Comparison of ENCODE assay signal across 22 mouse cellular contexts in the genomic region with DNA sequence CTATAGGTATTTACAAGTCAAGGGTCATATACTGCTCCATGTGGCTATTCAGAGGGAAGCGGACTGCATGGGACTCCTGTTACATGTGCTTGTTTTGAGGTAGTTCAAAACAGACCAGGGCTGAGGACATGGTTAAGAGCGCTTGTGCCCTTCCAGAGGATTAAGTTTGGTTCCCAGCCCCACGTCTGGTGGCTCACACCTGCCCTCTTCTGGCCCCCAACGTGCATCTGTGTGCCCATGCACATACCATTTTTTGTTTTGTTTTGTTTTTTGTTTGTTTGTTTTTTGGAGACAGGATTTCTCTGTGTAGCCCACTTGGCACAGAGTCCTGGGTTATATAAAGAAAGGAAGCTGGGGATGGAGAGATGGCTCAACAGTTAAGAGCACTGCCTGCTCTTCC. TPM values are rescaled to one million over a fixed set of nuclear protein-coding genes. Genes with fewer than 3 reads are reported as not detected.
DNase-seq lines count a peak whose midpoint lies in the region; ATAC-seq and TF ChIP-seq lines count a peak whose summit lies in the region.
"Had no signal": no experiment of that assay in that cellular context is flagged by ENCODE, and none has a peak within 500 bp of the region (broad histone marks: within the 10 kb centered on the region; RNA-seq: fewer than 3 reads in every experiment).

No protein-coding gene starts in this region.

- H3K9me3 ChIP-seq in liver, embryonic 14.5 days (ENCODE audit: control insufficient read depth, low read length): no peaks in the 10 kb centered on the region
- no peaks in the 10 kb centered on the region for H3K9me3 ChIP-seq in ES-Bruce4 (replicated peaks; ENCODE audit: control insufficient read depth, insufficient read depth, low read length, poor library complexity, severe bottlenecking)
- H3K9me3 ChIP-seq: heart, embryonic 13.5 days; megakaryocyte, embryonic 14.5 days had no signal

- no peak for TF ChIP-seq EP300 in liver, embryonic 14.5 days (IDR thresholded peaks at IDR 0.05; ENCODE audit: low read depth)
- TF ChIP-seq EP300 in ES-Bruce4 (IDR thresholded peaks at IDR 0.05; ENCODE audit: insufficient read depth, low read depth, low read length): no peak

- no peak overlapping the region for H3K4me2 ChIP-seq in liver, embryonic 14.5 days (ENCODE audit: low read depth)
- H3K4me2 ChIP-seq: heart, embryonic 13.5 days had no signal

- H3K4me3 ChIP-seq in liver, embryonic 14.5 days (ENCODE audit: insufficient read depth in 1 of 2, low read depth in 2 of 2, low read length in 2 of 2): no peak overlapping the region
- H3K4me3 ChIP-seq in thymus, adult 2 months (ENCODE audit: control insufficient read depth, insufficient read depth, low read length): no peak overlapping the region
- no peak overlapping the region for H3K4me3 ChIP-seq in ES-Bruce4 (ENCODE audit: low read depth, low read length)
- no peak overlapping the region for H3K4me3 ChIP-seq in small intestine, adult 2 months (ENCODE audit: low read depth, low read length)
- H3K4me3 ChIP-seq: heart, adult 2 months; heart, embryonic 13.5 days; left cerebral cortex, adult 2 months; megakaryocyte, embryonic 14.5 days had no signal

- H3K9ac ChIP-seq in liver, embryonic 14.5 days (replicated peaks): no peak overlapping the region
- no peak overlapping the region for H3K9ac ChIP-seq in ES-Bruce4 (ENCODE audit: low read depth, poor library complexity, severe bottlenecking)
- H3K9ac ChIP-seq: forebrain, postnatal 0 days; heart, embryonic 13.5 days had no signal

- H3K4me1 ChIP-seq in liver, embryonic 14.5 days (replicated peaks; ENCODE audit: control insufficient read depth in 2 of 2, insufficient read depth in 2 of 2, low read length in 1 of 2): no peaks in the 10 kb centered on the region
- H3K4me1 ChIP-seq in thymus, adult 2 months (replicated peaks; ENCODE audit: control insufficient read depth, insufficient read depth, low read length): no peaks in the 10 kb centered on the region
- no peaks in the 10 kb centered on the region for H3K4me1 ChIP-seq in ES-Bruce4 (ENCODE audit: control insufficient read depth, insufficient read depth, low read length)
- no peaks in the 10 kb centered on the region for H3K4me1 ChIP-seq in small intestine, adult 2 months (ENCODE audit: control insufficient read depth, insufficient read depth, insufficient read length, low read length)
- H3K4me1 ChIP-seq: heart, embryonic 13.5 days had no signal

- H3K27ac ChIP-seq in liver, embryonic 14.5 days: no peak overlapping the region
- H3K27ac ChIP-seq in thymus, adult 2 months (ENCODE audit: control insufficient read depth, insufficient read depth, low read length): no peak overlapping the region
- H3K27ac ChIP-seq in ES-Bruce4 (ENCODE audit: insufficient read depth, low read length): no peak overlapping the region
- H3K27ac ChIP-seq in small intestine, adult 2 months (ENCODE audit: insufficient read depth, low read depth, low read length): no peak overlapping the region
- H3K27ac ChIP-seq: heart, adult 2 months; heart, embryonic 13.5 days; kidney, postnatal 0 days; left cerebral cortex, adult 2 months had no signal

- WGBS in liver, embryonic 14.5 days (ENCODE audit: insufficient replicate concordance): 68% methylated on average over 4 of the region's 4 CpGs
- 78% methylated on average over 4 of the region's 4 CpGs for WGBS in thymus, adult 2 months
- 70% methylated on average over 4 of the region's 4 CpGs for WGBS in small intestine, adult 2 months

- DNase-seq in liver, embryonic 14.5 days (ENCODE audit: low read depth in 3 of 3, low spot score in 3 of 3): no peak
- DNase-seq in liver: no peak
- DNase-seq in thymus, adult 2 months: no peak
- no peak for DNase-seq in thymus, postnatal 0 days (ENCODE audit: low spot score)
- no peak for DNase-seq in yolk sac, embryonic 10.5 days (ENCODE audit: low spot score)
- no peak for DNase-seq in gastrocnemius, adult 8-10 months (ENCODE audit: low spot score in 2 of 2)
- DNase-seq: cerebellum, adult 11-12 months; cerebellum, postnatal 10 days; forebrain, postnatal 0 days; gastrocnemius, postnatal 36 days; heart, adult 2 months; heart, postnatal 14 days; kidney, adult 11 months; midbrain, embryonic 14.5 days; right cerebral cortex, postnatal 14 days had no signal

- no peaks in the 10 kb centered on the region for H3K27me3 ChIP-seq in liver, embryonic 14.5 days (ENCODE audit: control insufficient read depth, insufficient read depth, low read length)
- H3K27me3 ChIP-seq in thymus, adult 2 months (ENCODE audit: control insufficient read depth, insufficient read depth, low read length): no peaks in the 10 kb centered on the region
- H3K27me3 ChIP-seq in ES-Bruce4 (ENCODE audit: control insufficient read depth, insufficient read depth, low read length, poor library complexity, severe bottlenecking): no peaks in the 10 kb centered on the region
- H3K27me3 ChIP-seq in small intestine, adult 2 months (ENCODE audit: control insufficient read depth, insufficient read depth, low read length): no peaks in the 10 kb centered on the region
- H3K27me3 ChIP-seq: heart, embryonic 13.5 days; megakaryocyte, embryonic 14.5 days; Patski had no signal

- ATAC-seq in liver, embryonic 14.5 days (ENCODE audit: insufficient read depth): no peak
- ATAC-seq: forebrain, postnatal 0 days; Patski had no signal

- no peak for TF ChIP-seq POLR2A in thymus, adult 2 months (IDR thresholded peaks at IDR 0.05; ENCODE audit: control insufficient read depth, extremely low read depth, insufficient read depth, low read length, poor library complexity)
- TF ChIP-seq POLR2A in ES-Bruce4 (IDR thresholded peaks at IDR 0.05; ENCODE audit: insufficient read depth, low read length): no peak
- no peak for TF ChIP-seq POLR2A in small intestine, adult 2 months (IDR thresholded peaks at IDR 0.05; ENCODE audit: low read depth, low read length)

- peaks cover 43% of the 10 kb centered on the region for H3K36me3 ChIP-seq in liver, embryonic 14.5 days (replicated peaks; ENCODE audit: control insufficient read depth, insufficient read depth, low read depth)
- H3K36me3 ChIP-seq in thymus, adult 2 months (ENCODE audit: control insufficient read depth, insufficient read depth, low read length): peaks cover 17% of the 10 kb centered on the region
- peaks cover 31% of the 10 kb centered on the region for H3K36me3 ChIP-seq in ES-Bruce4 (ENCODE audit: control insufficient read depth, insufficient read depth, low read length, poor library complexity, severe bottlenecking)
- peaks cover 71% of the 10 kb centered on the region for H3K36me3 ChIP-seq in small intestine, adult 2 months (ENCODE audit: control insufficient read depth, insufficient read depth, low read length)

- peak; percentile 54 for TF ChIP-seq CTCF in liver, embryonic 14.5 days (IDR thresholded peaks at IDR 0.05; ENCODE audit: low read depth)
- peak; percentile 49; the same call in 1 of the 2 replicates for TF ChIP-seq CTCF in thymus, adult 2 months (IDR thresholded peaks at IDR 0.05; ENCODE audit: borderline replicate concordance, control insufficient read depth, extremely low read depth, insufficient read depth, low read length, poor library complexity)
- peak; percentile 50 for TF ChIP-seq CTCF in ES-Bruce4 (IDR thresholded peaks at IDR 0.05; ENCODE audit: low read depth, low read length)
- peak; percentile 21; the same call in 1 of the 2 replicates for TF ChIP-seq CTCF in small intestine, adult 2 months (IDR thresholded peaks at IDR 0.05; ENCODE audit: extremely low read depth, insufficient read length, insufficient replicate concordance, low read depth, low read length)

RNA-seq across cellular contexts. Expression of gene Rps6ka1, which starts 30.1 kb away (rescaled TPM):
- 27.9 and 28.4 TPM in 2 replicates for polyA plus RNA-seq in liver, embryonic 14.5 days (2012; rRNA removed)
- 48.4 and 53.0 TPM in 2 replicates for polyA plus RNA-seq in liver, embryonic 14.5 days (2014; fragmentation: Nextera tagmentation; extraction: Ambion mirVana)
- polyA plus RNA-seq in thymus, adult 2 months (2012; rRNA removed): 79.3 and 84.0 TPM in 2 replicates
- 37.3 and 38.8 TPM in 2 replicates for polyA plus RNA-seq in thymus, postnatal 0 days (2015; fragmentation: Nextera tagmentation; extraction: Ambion mirVana)
- polyA plus RNA-seq in ES-Bruce4 (2011; ENCODE audit: insufficient read depth, insufficient read length, low read depth, missing spikeins): 73.2 and 86.4 TPM in 2 replicates
- polyA plus RNA-seq in small intestine, adult 2 months (2012; rRNA removed): 91.5 and 220 TPM in 2 replicates
- total RNA-seq in gastrocnemius, adult 8-10 months (2022): 1 to 10 TPM; 3.3 to 4.7 (median 4.0) TPM
